Comparison of ENCODE assay signal across 11 mouse cellular contexts in genomic region chr5:43338771-43339475, GRCm38 (mm10).
A peak's percentile ranks its signal among the peaks of the same experiment; 100 is the strongest.
DNase-seq lines count a peak whose midpoint lies in the region; ATAC-seq lines count a peak whose summit lies in the region.
"Had no signal": no experiment of that assay in that cellular context is flagged by ENCODE, and none has a peak within 500 bp of the region (broad histone marks: within the 10 kb centered on the region; RNA-seq: fewer than 3 reads in every experiment).

No protein-coding gene starts in this region.

- DNase-seq in heart, adult 9 months (ENCODE audit: low spot score in 2 of 2) = no peak
- peak; percentile 61 for DNase-seq in midbrain, embryonic 11.5 days (ENCODE audit: low spot score, missing footprints)
- no peak for DNase-seq in thymus, adult 18-20 months
- no peak for DNase-seq in frontal cortex, postnatal 25 days (ENCODE audit: low spot score in 2 of 2)
- DNase-seq: gastrocnemius, postnatal 14 days; thymus, postnatal 36 days had no signal

- H3K9me3 ChIP-seq in heart, embryonic 13.5 days = no peaks in the 10 kb centered on the region
- no peaks in the 10 kb centered on the region for H3K9me3 ChIP-seq in midbrain, embryonic 11.5 days (ENCODE audit: control insufficient read depth, low read length)
- H3K9me3 ChIP-seq in midbrain, embryonic 16.5 days (replicated peaks; ENCODE audit: control insufficient read depth, low read length, poor library complexity, severe bottlenecking) = no peaks in the 10 kb centered on the region
- no peaks in the 10 kb centered on the region for H3K9me3 ChIP-seq in forebrain, embryonic 12.5 days
- no peaks in the 10 kb centered on the region for H3K9me3 ChIP-seq in neural tube, embryonic 15.5 days (replicated peaks)
- H3K9me3 ChIP-seq: limb, embryonic 13.5 days had no signal

- no peak overlapping the region for H3K9ac ChIP-seq in heart, embryonic 13.5 days
- H3K9ac ChIP-seq in midbrain, embryonic 11.5 days (ENCODE audit: low read length) = no peak overlapping the region
- H3K9ac ChIP-seq in midbrain, embryonic 16.5 days (ENCODE audit: low read depth, low read length) = no peak overlapping the region
- H3K9ac ChIP-seq in forebrain, embryonic 12.5 days = no peak overlapping the region
- H3K9ac ChIP-seq in neural tube, embryonic 15.5 days (replicated peaks) = no peak overlapping the region
- H3K9ac ChIP-seq: limb, embryonic 13.5 days had no signal

- H3K4me2 ChIP-seq in heart, embryonic 13.5 days = peak overlapping the region; percentile 33; the same call in 1 of the 2 replicates
- no peak overlapping the region for H3K4me2 ChIP-seq in midbrain, embryonic 11.5 days
- no peak overlapping the region for H3K4me2 ChIP-seq in midbrain, embryonic 16.5 days (ENCODE audit: low read length)
- H3K4me2 ChIP-seq in forebrain, embryonic 12.5 days = no peak overlapping the region
- no peak overlapping the region for H3K4me2 ChIP-seq in neural tube, embryonic 15.5 days
- H3K4me2 ChIP-seq: limb, embryonic 13.5 days had no signal

- no peaks in the 10 kb centered on the region for H3K36me3 ChIP-seq in heart, embryonic 13.5 days
- H3K36me3 ChIP-seq in midbrain, embryonic 11.5 days (ENCODE audit: control insufficient read depth, insufficient read depth, low read length) = no peaks in the 10 kb centered on the region
- H3K36me3 ChIP-seq in midbrain, embryonic 16.5 days (ENCODE audit: control insufficient read depth, insufficient read depth, low read length) = no peaks in the 10 kb centered on the region
- H3K36me3 ChIP-seq in forebrain, embryonic 12.5 days (replicated peaks) = no peaks in the 10 kb centered on the region
- no peaks in the 10 kb centered on the region for H3K36me3 ChIP-seq in neural tube, embryonic 15.5 days
- H3K36me3 ChIP-seq: limb, embryonic 13.5 days had no signal

- 45% methylated on average over 10 of the region's 10 CpGs for WGBS in heart, embryonic 13.5 days
- WGBS in midbrain, embryonic 11.5 days = 65% methylated on average over 10 of the region's 10 CpGs
- 47% methylated on average over 10 of the region's 10 CpGs for WGBS in midbrain, embryonic 16.5 days
- 70% methylated on average over 10 of the region's 10 CpGs for WGBS in forebrain, embryonic 12.5 days
- WGBS in neural tube, embryonic 15.5 days = 37% methylated on average over 10 of the region's 10 CpGs

- no peaks in the 10 kb centered on the region for H3K27me3 ChIP-seq in heart, embryonic 13.5 days (replicated peaks)
- H3K27me3 ChIP-seq in midbrain, embryonic 11.5 days (ENCODE audit: control insufficient read depth, insufficient read depth, low read length) = no peaks in the 10 kb centered on the region
- H3K27me3 ChIP-seq in midbrain, embryonic 16.5 days (ENCODE audit: control insufficient read depth, insufficient read depth, low read depth, low read length) = no peaks in the 10 kb centered on the region
- no peaks in the 10 kb centered on the region for H3K27me3 ChIP-seq in forebrain, embryonic 12.5 days
- no peaks in the 10 kb centered on the region for H3K27me3 ChIP-seq in neural tube, embryonic 15.5 days (replicated peaks)
- H3K27me3 ChIP-seq: limb, embryonic 13.5 days had no signal

- no peak overlapping the region for H3K4me3 ChIP-seq in heart, embryonic 13.5 days
- H3K4me3 ChIP-seq in midbrain, embryonic 11.5 days (ENCODE audit: low read depth, low read length) = no peak overlapping the region
- no peak overlapping the region for H3K4me3 ChIP-seq in midbrain, embryonic 16.5 days (ENCODE audit: low read depth, low read length)
- no peak overlapping the region for H3K4me3 ChIP-seq in forebrain, embryonic 12.5 days (replicated peaks)
- no peak overlapping the region for H3K4me3 ChIP-seq in neural tube, embryonic 15.5 days (replicated peaks)
- H3K4me3 ChIP-seq: limb, embryonic 13.5 days had no signal

- no peak for ATAC-seq in heart, embryonic 13.5 days (ENCODE audit: extremely low read depth, insufficient number of reproducible peaks, low FRiP score, low TSS enrichment)
- ATAC-seq in midbrain, embryonic 11.5 days (ENCODE audit: low FRiP score) = no peak
- ATAC-seq in midbrain, embryonic 16.5 days = no peak; the same call in 1 of the 2 replicates
- ATAC-seq in forebrain, embryonic 12.5 days (ENCODE audit: low FRiP score) = peak; percentile 71; the same call in 1 of the 2 replicates
- peak; percentile 72 for ATAC-seq in neural tube, embryonic 15.5 days (ENCODE audit: low FRiP score)

- peaks cover 6% of the 10 kb centered on the region; the same call in 1 of the 2 replicates for H3K4me1 ChIP-seq in heart, embryonic 13.5 days
- no peaks in the 10 kb centered on the region for H3K4me1 ChIP-seq in midbrain, embryonic 11.5 days (ENCODE audit: control insufficient read depth, insufficient read depth, low read length)
- no peaks in the 10 kb centered on the region for H3K4me1 ChIP-seq in midbrain, embryonic 16.5 days (ENCODE audit: control insufficient read depth, insufficient read depth, low read length)
- H3K4me1 ChIP-seq in forebrain, embryonic 12.5 days = no peaks in the 10 kb centered on the region
- H3K4me1 ChIP-seq in neural tube, embryonic 15.5 days = no peaks in the 10 kb centered on the region
- H3K4me1 ChIP-seq: limb, embryonic 13.5 days had no signal

- peak overlapping the region; percentile 42 for H3K27ac ChIP-seq in heart, embryonic 13.5 days (replicated peaks)
- no peak overlapping the region for H3K27ac ChIP-seq in midbrain, embryonic 11.5 days (ENCODE audit: low read depth, low read length)
- no peak overlapping the region for H3K27ac ChIP-seq in midbrain, embryonic 16.5 days (ENCODE audit: low read length)
- H3K27ac ChIP-seq in forebrain, embryonic 12.5 days = no peak overlapping the region
- no peak overlapping the region for H3K27ac ChIP-seq in neural tube, embryonic 15.5 days (replicated peaks)
- H3K27ac ChIP-seq: limb, embryonic 13.5 days had no signal

Comparison
In these comparisons a context has a peak if more than half of its experiments do, and no peak if none do; other contexts are left out.
1. ATAC-seq: peak in forebrain, embryonic 12.5 days (single experiment) and neural tube, embryonic 15.5 days (single experiment); none in heart, embryonic 13.5 days (single experiment), midbrain, embryonic 11.5 days (single experiment) and midbrain, embryonic 16.5 days (single experiment).